Mouse (Mus musculus): Measurements from ENCODE around the gene Srf. TPM values are rescaled to one million over a fixed set of nuclear protein-coding genes. Genes with fewer than 3 reads are reported as not detected.

Gene Srf
- 84.8 TPM for total RNA-seq (2023)

GRCm38 (mm10) chr17:46555673-46556583, at the start of gene Srf:
Gene Srf (minus strand): TSS chr17:46556175.

GRCm38 (mm10) chr17:46545813-46546564, 10.0 kb downstream of the Srf start, which contains the start of gene Cul9:
Gene Cul9 (minus strand): TSS chr17:46546388.

Other genes starting within 250 kb of the Srf start
- 19.1 TPM for gene Abcc10, start 227.8 kb downstream of the Srf start, total RNA-seq (2023)
- 45.1 TPM for gene Zfp318, start 172.4 kb downstream of the Srf start, total RNA-seq (2023)
- not detected for gene Crip3, start 127.2 kb downstream of the Srf start, total RNA-seq (2023)
- gene Slc22a7, start 117.7 kb downstream of the Srf start, total RNA-seq (2023): not detected
- 0.59 TPM for gene Ttbk1, start 68.5 kb downstream of the Srf start, total RNA-seq (2023)
- 0.83 TPM for gene Dnph1, start 59.5 kb downstream of the Srf start, total RNA-seq (2023)
- gene Cul9, start 9.8 kb downstream of the Srf start, total RNA-seq (2023): 15.0 TPM
- gene Ptk7, start 73.3 kb upstream of the Srf start, total RNA-seq (2023): 0.21 TPM
- 14.8 TPM for gene Klc4, start 89.8 kb upstream of the Srf start, total RNA-seq (2023)
- gene Mrpl2, start 90.1 kb upstream of the Srf start, total RNA-seq (2023): 32.0 TPM
- 5.6 TPM for gene Cul7, start 94.2 kb upstream of the Srf start, total RNA-seq (2023)
- gene Rrp36, start 118.2 kb upstream of the Srf start, total RNA-seq (2023): 29.7 TPM
- gene Mea1, start 122.6 kb upstream of the Srf start, total RNA-seq (2023): 49.4 TPM
- gene Klhdc3, start 124.7 kb upstream of the Srf start, total RNA-seq (2023): 50.4 TPM
- gene Ppp2r5d, start 148.9 kb upstream of the Srf start, total RNA-seq (2023): 42.6 TPM
- 29.0 TPM for gene Pex6, start 155.3 kb upstream of the Srf start, total RNA-seq (2023)
- gene Gnmt, start 173.0 kb upstream of the Srf start, total RNA-seq (2023): 2.0 TPM
- 52.2 TPM for gene Cnpy3, start 196.0 kb upstream of the Srf start, total RNA-seq (2023)
- 0.77 TPM for gene Ptcra, start 207.5 kb upstream of the Srf start, total RNA-seq (2023)
- gene 2310039H08Rik, start 216.5 kb upstream of the Srf start, total RNA-seq (2023): 16.3 TPM
- 63.5 TPM for gene Rpl7l1, start 226.5 kb upstream of the Srf start, total RNA-seq (2023)